ENCODE assay signal across 8 mouse cellular contexts in genomic region chr11:31671354-31672169, GRCm38 (mm10). TPM values are rescaled to one million over a fixed set of nuclear protein-coding genes. Genes with fewer than 3 reads are reported as not detected.
A peak's percentile ranks its signal among the peaks of the same experiment; 100 is the strongest.
DNase-seq lines count a peak whose midpoint lies in the region; ATAC-seq lines count a peak whose summit lies in the region.

Gene Bod1, minus strand, starts transcription at chr11:31671885.

- H3K36me3 ChIP-seq in heart, embryonic 13.5 days = peaks cover 36% of the 10 kb centered on the region
- peaks cover 28% of the 10 kb centered on the region for H3K36me3 ChIP-seq in liver, embryonic 12.5 days
- H3K36me3 ChIP-seq in stomach, embryonic 15.5 days = peaks cover 12% of the 10 kb centered on the region

- peak within 1 kb of the TSS; percentile 76 for H3K4me2 ChIP-seq in heart, embryonic 13.5 days
- peak within 1 kb of the TSS; percentile 88 for H3K4me2 ChIP-seq in liver, embryonic 12.5 days
- peak within 1 kb of the TSS; percentile 64 for H3K4me2 ChIP-seq in stomach, embryonic 15.5 days

- peak; percentile 88 for ATAC-seq in erythroid progenitor cell, adult 5-6 weeks (replicated peaks; ENCODE audit: low FRiP score, poor library complexity, severe bottlenecking)
- ATAC-seq in heart, embryonic 13.5 days (ENCODE audit: extremely low read depth, insufficient number of reproducible peaks, low FRiP score, low TSS enrichment) = peak; percentile 86
- ATAC-seq in liver, embryonic 12.5 days = peak; percentile 92
- peak; percentile 96 for ATAC-seq in stomach, embryonic 15.5 days (ENCODE audit: insufficient read depth, low FRiP score, low read depth)

- peaks cover 18% of the 10 kb centered on the region for H3K4me1 ChIP-seq in heart, embryonic 13.5 days
- H3K4me1 ChIP-seq in liver, embryonic 12.5 days = peaks cover 27% of the 10 kb centered on the region
- peaks cover 10% of the 10 kb centered on the region; the same call in 1 of the 2 replicates for H3K4me1 ChIP-seq in stomach, embryonic 15.5 days

- peak within 1 kb of the TSS; percentile 96 for H3K4me3 ChIP-seq in heart, embryonic 13.5 days
- H3K4me3 ChIP-seq in liver, embryonic 12.5 days = peak within 1 kb of the TSS; percentile 86
- peak within 1 kb of the TSS; percentile 95 for H3K4me3 ChIP-seq in stomach, embryonic 15.5 days (replicated peaks)

- H3K9me3 ChIP-seq in heart, embryonic 13.5 days = no peaks in the 10 kb centered on the region
- no peaks in the 10 kb centered on the region for H3K9me3 ChIP-seq in liver, embryonic 12.5 days (replicated peaks)
- H3K9me3 ChIP-seq in stomach, embryonic 15.5 days = no peaks in the 10 kb centered on the region

- peak; percentile 94 for DNase-seq in CD4-positive helper T cell, adult 2 months (ENCODE audit: low read depth, low spot score)
- DNase-seq in brain, embryonic 18.5 days (ENCODE audit: low read depth, low spot score) = peak; percentile 93
- peak; percentile 96 for DNase-seq in kidney, postnatal 10 days
- peak; percentile 88 to 90 for DNase-seq in natural killer cell, adult 2 months (ENCODE audit: low spot score in 2 of 2)

- peak within 1 kb of the TSS; percentile 44 for H3K27ac ChIP-seq in heart, embryonic 13.5 days (replicated peaks)
- H3K27ac ChIP-seq in liver, embryonic 12.5 days = 0 out of 2 replicates have a peak within 1 kb of the TSS, but pooled peaks have one; percentile 49
- peak within 1 kb of the TSS; percentile 69; the same call in 1 of the 2 replicates for H3K27ac ChIP-seq in stomach, embryonic 15.5 days

- peak within 1 kb of the TSS; percentile 93 for H3K9ac ChIP-seq in heart, embryonic 13.5 days
- H3K9ac ChIP-seq in liver, embryonic 12.5 days = peak within 1 kb of the TSS; percentile 93
- H3K9ac ChIP-seq in stomach, embryonic 15.5 days = peak within 1 kb of the TSS; percentile 80

- no peaks in the 10 kb centered on the region for H3K27me3 ChIP-seq in heart, embryonic 13.5 days (replicated peaks)
- H3K27me3 ChIP-seq in liver, embryonic 12.5 days (replicated peaks) = no peaks in the 10 kb centered on the region
- no peaks in the 10 kb centered on the region for H3K27me3 ChIP-seq in stomach, embryonic 15.5 days (replicated peaks)

- under 1% methylated on average over 76 of the region's 76 CpGs for WGBS in heart, embryonic 13.5 days
- under 1% methylated on average over 76 of the region's 76 CpGs for WGBS in liver, embryonic 12.5 days (ENCODE audit: insufficient replicate concordance)
- WGBS in stomach, embryonic 15.5 days = under 1% methylated on average over 69 of the region's 76 CpGs

RNA-seq across cellular contexts. Expression of gene Bod1, which starts in this region (rescaled TPM):
- total RNA-seq in erythroid progenitor cell, adult 5-6 weeks (2015; ENCODE audit: low replicate concordance) = 3.4 and 4.7 TPM in 2 replicates
- total RNA-seq in erythroid progenitor cell, adult 5-6 weeks (2017; ENCODE audit: low replicate concordance) = 0.61 and 3.1 TPM in 2 replicates
- polyA plus RNA-seq in heart, embryonic 13.5 days (2015; fragmentation: Nextera tagmentation; extraction: Ambion mirVana) = 68.0 and 75.9 TPM in 2 replicates
- polyA plus RNA-seq in liver, embryonic 12.5 days (2016; fragmentation: Nextera tagmentation; extraction: Ambion mirVana) = 22.3 and 24.2 TPM in 2 replicates
- polyA plus RNA-seq in stomach, embryonic 15.5 days (2015; fragmentation: Nextera tagmentation; extraction: Ambion mirVana) = 77.0 and 78.3 TPM in 2 replicates

Comparison
In these comparisons a context has a peak if more than half of its experiments do, and no peak if none do; other contexts are left out.
1. Peak in every context shown above with its lines: DNase-seq, ATAC-seq, H3K4me3 ChIP-seq and H3K27ac ChIP-seq.